Mouse (Mus musculus) intestine, postnatal 0 days (tissue): ENCODE data around the gene Eif4ebp2. TPM values are rescaled to one million over a fixed set of nuclear protein-coding genes. Genes with fewer than 3 reads are reported as not detected.
A peak's percentile ranks its signal among the peaks of the same experiment; 100 is the strongest.

ENCODE experiments used
- ATAC-seq: fragments of 200-750 bp; cut with Nextera tagmentation; 2 replicates; pipeline ENCODE4 v1.8.0; 2017; ENCODE audit warnings: mild to moderate bottlenecking, moderate TSS enrichment, moderate library complexity
- H3K27ac ChIP-seq: fragments of 300-500 bp; sonication (generic); 2 replicates; pipeline ENCODE4 v1.5.1; 2014; ENCODE audit warnings: mild to moderate bottlenecking, low read depth, low read length, moderate library complexity
- H3K27me3 ChIP-seq: fragments of 300-500 bp; sonication (generic); replicated peaks from 2 replicates; pipeline ENCODE4 v1.6.1; 2014; ENCODE audit warnings: low read length, mixed read lengths; ENCODE audit not compliant: control insufficient read depth, insufficient read depth
- H3K36me3 ChIP-seq: fragments of 300-500 bp; sonication (generic); 2 replicates; pipeline ENCODE4 v1.6.1; 2014; ENCODE audit warnings: mild to moderate bottlenecking, moderate library complexity; ENCODE audit not compliant: control insufficient read depth, insufficient read depth
- H3K4me1 ChIP-seq: fragments of 300-500 bp; sonication (generic); replicated peaks from 2 replicates; pipeline ENCODE4 v1.6.1; 2014; ENCODE audit warnings: antibody characterized with exemption, low read length, mixed read lengths; ENCODE audit not compliant: control insufficient read depth, insufficient read depth
- H3K4me2 ChIP-seq: fragments of 300-500 bp; sonication (generic); replicated peaks from 2 replicates; pipeline ENCODE4 v1.6.1; 2014; ENCODE audit warnings: low read depth, mild to moderate bottlenecking, moderate library complexity
- H3K4me3 ChIP-seq: fragments of 300-500 bp; sonication (generic); 2 replicates; pipeline ENCODE4 v1.5.1; 2014; ENCODE audit warnings: low read depth, low read length
- H3K9ac ChIP-seq: fragments of 300-500 bp; sonication (generic); 2 replicates; pipeline ENCODE4 v1.6.1; 2014; ENCODE audit warnings: mild to moderate bottlenecking, low read depth, low read length
- H3K9me3 ChIP-seq: fragments of 300-500 bp; sonication (generic); 2 replicates; pipeline ENCODE4 v1.6.1; 2016; ENCODE audit warnings: mixed run types; ENCODE audit not compliant: control insufficient read depth
- CTCF ChIP-seq: sonication (generic); IDR thresholded peaks from 2 replicates; pipeline ENCODE4 v1.5.1; 2016; ENCODE audit warnings: low read depth, mild to moderate bottlenecking, control low read depth, antibody characterized with exemption, moderate library complexity
- WGBS: fragments of 180-500 bp; shearing (Covaris S2); extraction: QIAGEN DNeasy Blood & Tissue Kit; methylation state at CpG from one replicate; pipeline ENCODE4 v1.1.7; 2014; 5-methylcytosine and 5-hydroxymethylcytosine counted together
- polyA plus RNA-seq: library from polyadenylated mRNA; unstranded; fragments of >200 nt; fragmentation: Nextera tagmentation; extraction: Ambion mirVana; gene quantifications from 2 replicates; pipeline ENCODE4 v1.2.1, GENCODE M21; 2015

Gene Eif4ebp2
- polyA plus RNA-seq, 1 experiment from 2014 or later: 53.1 TPM

DNA sequence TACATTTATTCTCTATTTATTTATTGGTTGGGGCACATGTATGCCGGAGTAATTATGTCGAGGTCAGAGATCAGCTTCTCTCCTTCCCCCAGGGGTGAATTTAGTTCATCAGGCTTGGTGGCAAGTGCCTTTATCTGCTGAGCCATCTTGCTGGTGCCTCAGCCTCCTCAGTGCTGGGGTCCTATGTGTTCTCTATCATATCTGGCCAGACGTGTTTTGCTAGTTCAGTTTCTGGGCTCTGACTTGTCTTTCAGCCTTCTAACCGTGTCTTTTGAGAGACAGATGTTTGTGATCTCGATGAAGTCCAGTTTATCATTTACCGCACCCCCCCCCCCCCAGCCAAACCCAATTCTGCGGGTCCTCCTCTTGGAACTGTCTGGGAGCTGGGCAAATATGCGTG lies 39.1 kb upstream of the Eif4ebp2 start:
- no peak for TF ChIP-seq CTCF
- WGBS: 18% methylated on average over 8 of the region's 8 CpGs

DNA sequence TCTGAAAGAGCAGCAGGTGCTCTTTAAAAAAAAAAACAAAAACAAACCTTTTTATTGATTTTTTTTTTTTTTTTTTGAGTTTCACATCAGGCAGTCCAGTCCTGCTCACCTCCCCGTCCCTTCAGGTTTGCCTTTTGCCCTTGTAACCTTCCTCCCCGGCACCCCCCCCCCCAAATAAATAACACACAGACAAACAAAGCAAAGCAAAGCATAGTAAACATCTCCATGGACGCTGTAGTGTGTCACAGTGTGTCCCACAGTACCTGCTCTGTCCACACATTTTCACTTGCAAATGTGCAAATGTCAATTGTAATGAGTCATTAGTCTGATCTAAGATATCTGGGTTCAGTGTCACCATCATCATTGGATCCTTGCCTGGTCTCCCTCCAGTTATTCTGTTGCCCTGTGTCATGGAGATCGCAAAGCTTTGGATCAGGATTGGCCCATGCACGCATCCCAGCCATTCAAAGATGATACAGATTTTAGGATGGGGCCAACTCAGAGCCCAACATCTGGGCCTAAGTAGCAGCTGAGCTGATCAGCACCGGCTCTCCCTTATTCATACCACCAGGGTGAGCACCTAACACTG lies 36.2 kb upstream of the Eif4ebp2 start:
- Histone ChIP-seq H3K27me3 (no peaks in the 10 kb centered on the region), H3K9ac (no peak overlapping the region), H3K4me2 (no peak overlapping the region), H3K4me1 (no peaks in the 10 kb centered on the region), H3K4me3 (no peak overlapping the region), H3K27ac (no peak overlapping the region), H3K36me3 (no peaks in the 10 kb centered on the region), H3K9me3 (no peaks in the 10 kb centered on the region)
- TF ChIP-seq CTCF: no peak
- WGBS: 81% methylated on average over 6 of the region's 6 CpGs
- no peak for ATAC-seq

More for the DNA sequence above, 39.1 kb upstream of the Eif4ebp2 start:
- Histone ChIP-seq H3K36me3 (no peaks in the 10 kb centered on the region), H3K4me1 (no peaks in the 10 kb centered on the region), H3K4me2 (no peak overlapping the region; the same call in 1 of the 2 replicates), H3K9ac (no peak overlapping the region), H3K4me3 (no peak overlapping the region), H3K9me3 (no peaks in the 10 kb centered on the region), H3K27ac (no peak overlapping the region), H3K27me3 (no peaks in the 10 kb centered on the region)
- peak; percentile 25; the same call in 1 of the 2 replicates for ATAC-seq

GRCm38 (mm10) chr10:61486551-61487339 lies 34.3 kb upstream of the Eif4ebp2 start:
- ATAC-seq: no peak
- 81% methylated on average over 8 of the region's 8 CpGs for WGBS
- Histone ChIP-seq H3K27ac (no peak overlapping the region), H3K4me3 (no peak overlapping the region), H3K9me3 (no peaks in the 10 kb centered on the region), H3K4me1 (no peaks in the 10 kb centered on the region), H3K4me2 (no peak overlapping the region), H3K27me3 (no peaks in the 10 kb centered on the region), H3K9ac (no peak overlapping the region), H3K36me3 (no peaks in the 10 kb centered on the region)
- TF ChIP-seq CTCF: no peak

DNA sequence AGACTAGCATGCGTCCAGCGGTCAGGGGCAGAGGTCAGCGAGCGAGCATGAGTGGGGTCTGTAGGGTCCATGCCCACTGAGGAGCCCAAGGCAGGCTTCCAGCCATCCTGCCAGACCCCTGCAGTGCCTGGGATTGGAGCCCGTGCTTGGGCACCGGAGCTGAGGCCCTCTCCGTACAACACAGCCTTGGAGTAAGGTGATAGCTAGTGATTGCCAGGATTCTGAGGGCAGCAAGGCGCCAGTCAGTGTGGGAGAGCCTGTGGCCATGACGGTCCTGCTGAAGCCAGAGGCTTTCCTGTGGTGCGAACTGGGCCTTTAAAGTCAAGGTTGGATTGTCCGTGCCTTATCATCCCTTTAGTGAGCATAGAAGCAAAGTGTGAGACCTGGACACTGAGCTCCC lies 32.3 kb upstream of the Eif4ebp2 start:
- 85% methylated on average over 11 of the region's 11 CpGs for WGBS
- H3K4me2 ChIP-seq: no peak overlapping the region
- H3K9ac ChIP-seq: no peak overlapping the region
- no peaks in the 10 kb centered on the region for H3K4me1 ChIP-seq
- H3K9me3 ChIP-seq: no peaks in the 10 kb centered on the region
- no peak for TF ChIP-seq CTCF
- H3K27ac ChIP-seq: no peak overlapping the region
- no peaks in the 10 kb centered on the region for H3K27me3 ChIP-seq
- ATAC-seq: no peak
- no peak overlapping the region for H3K4me3 ChIP-seq
- no peaks in the 10 kb centered on the region for H3K36me3 ChIP-seq

DNA sequence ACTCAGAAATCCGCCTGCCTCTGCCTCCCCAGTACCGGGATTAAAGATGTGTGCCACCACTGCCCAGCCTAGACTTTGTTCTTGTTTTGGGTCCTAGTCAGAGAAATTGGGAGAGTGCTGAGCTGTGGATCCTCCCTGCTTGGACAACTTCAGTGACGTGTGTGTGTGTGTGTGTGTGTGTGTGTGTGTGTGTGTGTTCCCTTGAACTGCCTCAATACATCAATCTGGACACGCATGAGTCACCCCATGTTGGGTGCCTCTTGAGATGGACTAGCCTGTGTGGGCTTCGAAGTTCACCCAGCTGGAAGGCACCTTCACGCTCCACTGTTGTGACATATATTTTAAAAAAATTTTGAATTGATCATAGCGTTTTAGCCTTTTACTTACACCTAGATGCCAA lies 30.3 kb upstream of the Eif4ebp2 start:
- Histone ChIP-seq H3K4me2 (no peak overlapping the region), H3K27ac (no peak overlapping the region), H3K36me3 (no peaks in the 10 kb centered on the region), H3K4me3 (no peak overlapping the region), H3K27me3 (no peaks in the 10 kb centered on the region), H3K9ac (no peak overlapping the region), H3K9me3 (no peaks in the 10 kb centered on the region), H3K4me1 (no peaks in the 10 kb centered on the region)
- TF ChIP-seq CTCF: no peak
- WGBS: 89% methylated on average over 7 of the region's 7 CpGs
- ATAC-seq: no peak

DNA sequence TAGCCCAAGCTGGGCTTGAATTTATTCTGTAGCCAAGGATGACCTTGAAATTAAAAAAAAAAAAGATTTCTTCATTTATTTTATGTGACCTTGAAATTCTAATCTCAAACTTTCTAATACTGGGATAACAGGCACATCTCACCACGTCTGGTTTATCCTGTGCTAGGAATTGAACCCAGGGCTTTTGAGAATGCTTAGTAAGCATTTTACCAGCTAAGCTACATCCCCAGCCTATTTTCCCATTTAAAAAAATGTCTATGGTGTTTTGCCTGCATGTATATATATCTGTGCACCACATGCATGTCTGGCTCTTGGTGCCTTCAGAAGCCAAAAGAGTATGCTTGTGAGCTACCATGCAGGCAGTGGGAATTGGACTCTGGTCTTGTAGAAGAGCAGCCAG lies 28.0 kb upstream of the Eif4ebp2 start:
- Histone ChIP-seq H3K36me3 (no peaks in the 10 kb centered on the region), H3K4me2 (no peak overlapping the region), H3K27ac (no peak overlapping the region), H3K9ac (no peak overlapping the region), H3K9me3 (no peaks in the 10 kb centered on the region), H3K27me3 (no peaks in the 10 kb centered on the region), H3K4me1 (0 out of 2 replicates have a peak, but pooled peaks cover 5% of the 10 kb centered on the region), H3K4me3 (no peak overlapping the region)
- no peak for ATAC-seq
- TF ChIP-seq CTCF: no peak
- WGBS: 30% methylated on average over 1 of the region's 1 CpGs
